Mouse (Mus musculus): ENCODE measurements around the gene Fstl1.

GRCm38 (mm10) chr16:37805746-37806495, 29.2 kb downstream of the Fstl1 start:
- no peak for TF ChIP-seq MAFK (IDR thresholded peaks at IDR 0.05; ENCODE audit: insufficient read depth, low read depth, low read length)
- TF ChIP-seq ZNF384 (IDR thresholded peaks at IDR 0.05; ENCODE audit: low read depth, low read length) = no peak
- no peak for TF ChIP-seq CHD2 (IDR thresholded peaks at IDR 0.05; ENCODE audit: low read depth, low read length)
- TF ChIP-seq HCFC1 (IDR thresholded peaks at IDR 0.05; ENCODE audit: borderline replicate concordance, insufficient read depth, low read length) = no peak
